Mouse (Mus musculus): ENCODE measurements around the gene Neurod1.

Neurod1 gene

DNA sequence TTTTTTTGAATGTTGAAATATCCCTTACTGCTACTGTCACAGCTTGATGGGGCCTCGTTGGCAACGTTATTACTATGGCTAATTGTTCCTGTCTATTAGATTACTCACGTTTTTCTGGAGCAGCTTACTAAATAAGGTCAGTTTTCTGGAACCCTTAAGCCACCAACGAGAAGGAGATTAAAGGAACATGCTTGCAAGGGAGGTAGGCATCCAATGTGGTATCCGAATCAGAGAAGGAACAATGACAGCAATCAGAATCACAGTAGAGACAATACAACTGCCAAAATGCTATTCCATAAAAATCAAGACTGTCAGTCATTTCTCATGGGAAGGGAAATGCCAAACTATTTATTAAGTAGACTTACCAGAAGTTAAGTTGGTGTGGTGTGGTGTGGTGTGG is 5.1 kb downstream of the Neurod1 start:
- no peak for TF ChIP-seq GATA4 (IDR thresholded peaks at IDR 0.05; ENCODE audit: insufficient replicate concordance, low read length)

DNA sequence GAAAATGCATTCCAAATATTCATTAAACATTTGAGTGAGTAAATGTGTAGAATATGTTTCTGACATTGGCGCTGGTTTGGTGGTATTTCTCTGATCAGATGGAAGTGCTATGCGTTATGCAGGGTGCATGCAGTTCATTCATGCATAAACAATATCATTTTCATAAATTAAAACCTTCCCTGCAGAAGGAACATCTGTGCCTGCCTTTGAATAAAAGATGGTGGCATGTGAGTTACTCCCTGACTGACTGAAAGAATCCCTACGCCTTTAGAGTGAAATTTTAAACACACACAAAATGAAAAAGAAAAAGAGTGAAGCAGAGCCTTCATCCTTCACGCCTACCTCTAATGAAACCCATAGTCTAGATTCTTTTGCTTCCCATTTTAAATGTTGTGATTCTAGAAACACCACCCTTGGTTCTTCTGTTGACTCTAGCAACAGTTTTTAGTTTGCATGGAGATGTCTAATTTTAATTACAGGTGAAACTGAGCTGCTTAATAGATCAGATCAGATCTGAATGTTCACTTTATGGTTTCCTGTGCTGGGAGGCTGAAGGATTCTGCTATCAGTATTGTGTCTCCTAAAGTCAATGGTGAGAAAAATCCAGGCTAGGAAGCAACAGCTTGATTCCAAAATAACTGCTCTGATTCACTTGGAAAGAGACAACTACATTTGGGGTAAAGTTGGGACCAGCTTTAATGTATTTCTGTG is 5.7 kb downstream of the Neurod1 start:
- TF ChIP-seq GATA4 (IDR thresholded peaks at IDR 0.05; ENCODE audit: insufficient replicate concordance, low read length), result no peak

DNA sequence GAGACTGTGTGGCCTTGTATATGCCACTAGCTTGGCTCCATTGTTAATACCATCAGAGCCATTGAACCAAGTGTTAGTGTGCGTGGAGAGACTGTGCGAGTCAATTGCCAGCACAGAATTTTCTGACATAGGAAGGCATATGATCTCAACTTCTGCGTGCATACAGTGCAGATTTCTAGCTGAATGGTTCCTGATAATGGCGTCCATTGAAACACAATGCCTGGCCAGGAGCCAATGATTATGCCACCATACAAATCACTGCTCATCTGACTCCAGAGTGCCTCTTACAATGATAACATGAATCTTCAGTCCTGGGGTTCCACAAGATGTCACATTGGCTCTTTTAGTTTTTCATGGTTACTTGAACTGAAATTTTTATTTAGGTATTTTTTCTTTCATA is 7.2 kb downstream of the Neurod1 start:
- no peak for TF ChIP-seq GATA4 (IDR thresholded peaks at IDR 0.05; ENCODE audit: insufficient replicate concordance, low read length)

DNA sequence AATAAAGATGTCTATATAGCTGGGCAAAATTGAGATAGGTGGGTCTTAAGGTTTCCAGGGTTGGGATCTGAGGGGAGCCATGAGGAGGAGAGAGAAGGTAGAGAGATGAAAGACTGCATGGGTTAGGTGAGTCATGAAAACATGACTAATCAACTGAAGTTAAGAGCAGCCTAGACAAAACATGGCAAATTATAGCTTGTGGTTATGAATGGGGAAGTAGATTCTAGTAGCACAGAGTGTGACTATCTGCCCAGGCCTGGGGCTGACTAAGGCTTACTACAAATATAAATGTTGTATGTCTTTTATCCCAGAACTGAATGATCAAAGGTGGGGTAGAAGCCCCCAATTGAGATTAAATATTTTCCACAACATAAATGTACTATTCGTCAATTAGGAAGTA is 9.4 kb downstream of the Neurod1 start:
- TF ChIP-seq GATA4 (IDR thresholded peaks at IDR 0.05; ENCODE audit: insufficient replicate concordance, low read length), result no peak

DNA sequence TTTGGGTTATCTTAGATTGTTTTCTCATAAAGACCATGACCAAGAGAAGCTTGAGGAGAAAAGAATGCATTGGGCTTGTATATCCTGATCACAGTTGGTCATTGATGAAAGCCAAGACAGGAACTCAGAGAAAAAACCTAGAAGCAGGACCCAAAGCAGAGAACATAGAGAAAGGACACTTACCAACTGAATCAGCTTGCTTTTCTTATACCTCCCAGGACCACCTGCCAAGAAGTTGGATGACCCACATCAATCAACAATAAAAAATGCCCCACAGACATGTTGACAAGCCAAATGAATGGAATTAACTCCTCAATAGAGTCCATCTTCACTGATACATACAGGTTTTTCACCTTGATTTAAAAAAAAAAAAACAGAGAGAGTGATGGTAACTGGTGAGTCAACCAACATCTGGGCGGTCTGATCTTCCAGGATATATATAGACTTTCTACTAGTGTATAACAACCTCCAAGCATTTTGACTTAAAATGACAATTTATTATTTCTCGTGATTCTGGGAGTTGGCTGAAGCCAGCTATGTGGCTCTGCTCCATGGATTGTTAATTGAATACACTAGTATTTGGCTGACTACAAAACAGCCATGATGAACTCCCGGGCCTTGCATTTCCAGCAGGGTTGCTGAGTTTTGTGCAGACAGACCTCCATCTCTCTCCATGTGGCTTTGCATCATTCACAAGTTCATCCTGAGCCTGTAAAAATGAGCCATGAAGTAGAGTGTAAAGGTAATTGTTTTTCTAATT is 12.5 kb downstream of the Neurod1 start:
- no peak for TF ChIP-seq GATA4 (IDR thresholded peaks at IDR 0.05; ENCODE audit: insufficient replicate concordance, low read length)

DNA sequence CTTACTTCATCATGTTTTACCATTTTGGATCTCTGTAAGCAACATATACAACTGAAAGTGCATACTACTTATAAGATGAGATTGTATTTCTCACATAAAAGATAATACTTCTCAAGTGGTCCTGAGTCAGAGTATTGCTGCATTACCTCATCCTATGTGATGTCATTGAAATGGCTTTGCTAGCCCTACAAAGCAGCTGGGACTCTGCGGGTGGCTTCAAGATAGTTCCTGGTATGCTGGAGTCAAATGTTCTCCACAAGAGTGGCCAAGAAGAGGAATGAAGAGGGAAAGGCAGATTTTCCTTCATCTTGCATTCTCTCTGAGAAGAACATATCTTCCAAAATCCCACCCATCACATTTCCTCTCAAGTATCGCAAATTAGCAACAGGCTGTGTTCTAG is 13.2 kb downstream of the Neurod1 start:
- no peak for TF ChIP-seq GATA4 (IDR thresholded peaks at IDR 0.05; ENCODE audit: insufficient replicate concordance, low read length)

DNA sequence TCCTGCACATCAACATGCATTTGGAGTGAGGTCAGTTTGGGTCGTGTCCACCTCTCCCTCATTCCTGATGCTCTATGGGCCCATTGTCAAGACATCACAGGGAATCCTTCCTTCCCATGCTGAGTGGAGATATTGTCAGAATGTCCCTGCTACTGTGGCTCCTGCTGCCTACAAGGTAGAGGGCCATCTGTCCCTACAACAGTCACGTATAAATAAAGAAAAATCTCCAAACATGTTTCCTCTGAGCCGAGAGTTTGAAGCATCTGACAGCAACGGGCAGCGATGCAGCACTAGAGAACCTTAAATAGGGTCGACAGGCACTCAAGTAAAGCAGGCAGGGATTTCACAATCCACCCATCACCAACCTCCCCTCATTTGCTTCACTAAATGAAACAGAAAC is 13.6 kb downstream of the Neurod1 start:
- TF ChIP-seq GATA4 (IDR thresholded peaks at IDR 0.05; ENCODE audit: insufficient replicate concordance, low read length), result no peak

DNA sequence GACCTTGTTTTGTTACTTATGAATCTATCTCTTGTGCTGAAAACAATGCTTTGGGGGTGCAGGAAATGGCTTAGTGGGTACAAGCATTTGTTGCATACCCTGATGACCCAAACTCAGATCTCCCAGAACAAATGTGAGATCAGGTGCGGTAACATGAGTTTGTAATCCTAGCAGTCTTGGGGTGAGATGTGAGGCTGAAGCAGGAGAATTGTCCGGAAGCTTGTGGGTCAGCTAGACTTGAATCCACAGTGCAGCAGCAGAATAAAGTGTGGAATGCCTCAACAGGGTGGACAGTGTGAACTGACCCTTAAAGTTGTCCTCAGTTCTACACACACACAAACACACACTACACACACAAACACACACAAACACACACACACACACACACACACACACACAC is 14.3 kb downstream of the Neurod1 start:
- TF ChIP-seq GATA4 (IDR thresholded peaks at IDR 0.05; ENCODE audit: insufficient replicate concordance, low read length), result no peak

DNA sequence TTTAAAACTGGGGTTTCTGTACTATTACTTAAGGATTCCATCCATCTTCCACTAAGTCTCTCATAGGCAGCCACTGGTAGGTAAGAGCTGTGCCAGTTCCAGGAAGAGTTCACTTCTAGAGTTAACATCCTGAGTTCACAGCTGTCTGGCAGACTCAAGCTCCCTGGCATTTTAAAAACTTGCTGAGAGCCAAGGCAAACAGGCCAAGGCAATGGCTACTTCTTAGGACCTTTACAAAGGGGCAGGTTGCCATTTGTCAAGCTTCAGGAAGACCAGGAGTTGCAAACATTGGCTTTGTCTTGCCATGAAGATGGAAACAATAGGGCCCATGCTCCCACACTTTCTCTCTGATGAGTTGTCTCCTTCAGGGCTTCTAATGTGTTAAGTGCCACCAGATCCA is 26.5 kb downstream of the Neurod1 start:
- TF ChIP-seq GATA4 (IDR thresholded peaks at IDR 0.05; ENCODE audit: insufficient replicate concordance, low read length), result no peak

DNA sequence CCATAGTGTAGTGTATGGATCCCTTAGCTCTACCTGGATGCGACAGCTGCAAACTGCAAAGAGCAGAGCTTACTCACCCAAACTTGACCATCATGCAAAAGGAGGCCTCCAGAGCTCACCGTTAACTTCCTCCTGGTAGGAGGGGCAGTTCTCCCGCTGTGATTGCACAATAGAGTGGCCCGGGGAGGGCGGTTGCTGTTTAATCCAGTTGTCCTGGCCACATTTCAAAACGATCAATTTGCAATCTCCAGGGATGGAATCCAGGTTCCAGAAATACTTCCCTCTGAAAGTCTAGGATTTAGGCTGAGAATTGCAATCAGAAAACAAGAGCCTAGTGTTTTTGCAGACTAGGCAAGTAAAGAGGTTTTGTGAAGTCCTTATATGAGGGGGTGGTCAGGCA is 26.9 kb downstream of the Neurod1 start:
- no peak for TF ChIP-seq GATA4 (IDR thresholded peaks at IDR 0.05; ENCODE audit: insufficient replicate concordance, low read length)

DNA sequence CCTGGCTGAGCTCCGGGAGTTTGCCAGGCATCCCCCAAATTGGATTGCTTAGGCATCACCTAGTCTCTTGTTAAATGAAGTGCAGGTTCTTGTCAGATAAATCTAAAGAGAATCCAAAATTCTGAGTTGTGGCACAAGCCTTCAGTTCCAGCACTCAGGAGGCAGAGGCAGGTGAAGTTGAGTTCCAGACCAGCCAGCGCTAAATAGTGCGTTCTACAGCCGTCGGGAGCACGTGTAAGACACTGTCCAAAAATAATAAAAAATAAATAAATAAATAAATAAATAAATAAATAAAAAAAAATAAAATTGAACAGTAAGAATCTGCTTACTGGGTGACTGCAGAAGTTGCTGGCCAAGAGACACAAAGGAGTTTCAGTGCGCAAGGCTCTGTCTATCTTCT is 27.4 kb downstream of the Neurod1 start:
- TF ChIP-seq GATA4 (IDR thresholded peaks at IDR 0.05; ENCODE audit: insufficient replicate concordance, low read length), result no peak

DNA sequence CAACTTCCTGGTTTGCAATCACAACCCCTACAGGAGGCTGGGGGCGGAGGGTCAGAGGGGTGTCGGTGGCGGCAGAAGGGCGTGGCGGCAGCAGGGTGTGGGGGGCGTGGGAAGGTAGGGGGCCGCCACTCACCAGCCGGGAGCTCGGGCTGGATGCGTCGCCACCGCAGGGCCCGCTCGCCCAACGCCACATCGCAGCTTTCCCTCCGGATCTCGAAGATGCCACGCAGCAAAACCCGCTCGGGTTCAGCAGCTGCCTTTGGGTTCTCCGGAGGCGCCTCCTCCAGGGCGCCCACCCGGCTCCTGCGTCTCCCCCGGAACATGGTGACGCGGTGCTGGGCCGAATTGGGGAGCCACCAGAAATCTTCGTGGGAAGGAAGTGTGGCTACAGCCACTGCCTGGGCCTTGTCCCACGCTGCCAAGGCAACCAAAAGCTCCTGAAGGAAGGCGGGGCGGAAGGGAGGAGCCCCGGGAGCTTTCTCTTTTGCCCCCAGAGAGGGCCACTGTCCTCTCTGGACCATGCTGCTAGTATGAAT is 27.9 kb downstream of the Neurod1 start:
- TF ChIP-seq GATA4 (IDR thresholded peaks at IDR 0.05; ENCODE audit: insufficient replicate concordance, low read length), result no peak

DNA sequence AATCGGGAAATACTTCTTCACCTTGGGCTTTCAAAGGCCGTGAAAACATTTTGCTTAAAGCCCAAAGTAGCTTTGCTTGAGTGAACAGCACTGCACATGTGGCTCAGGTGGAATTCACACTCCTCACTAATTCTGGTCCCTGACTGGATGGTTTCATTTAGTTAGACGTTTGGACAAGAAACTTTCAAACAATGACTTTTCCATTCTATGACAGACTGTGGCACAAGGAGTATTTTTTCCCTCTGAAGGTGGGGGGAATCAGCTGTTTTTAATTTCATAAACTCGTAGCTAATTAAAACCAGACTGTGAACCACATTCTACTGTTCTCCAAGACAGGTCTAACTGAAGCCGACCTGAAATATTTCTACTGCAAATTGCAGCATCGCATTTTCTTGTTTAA is 28.5 kb downstream of the Neurod1 start:
- no peak for TF ChIP-seq GATA4 (IDR thresholded peaks at IDR 0.05; ENCODE audit: insufficient replicate concordance, low read length)

DNA sequence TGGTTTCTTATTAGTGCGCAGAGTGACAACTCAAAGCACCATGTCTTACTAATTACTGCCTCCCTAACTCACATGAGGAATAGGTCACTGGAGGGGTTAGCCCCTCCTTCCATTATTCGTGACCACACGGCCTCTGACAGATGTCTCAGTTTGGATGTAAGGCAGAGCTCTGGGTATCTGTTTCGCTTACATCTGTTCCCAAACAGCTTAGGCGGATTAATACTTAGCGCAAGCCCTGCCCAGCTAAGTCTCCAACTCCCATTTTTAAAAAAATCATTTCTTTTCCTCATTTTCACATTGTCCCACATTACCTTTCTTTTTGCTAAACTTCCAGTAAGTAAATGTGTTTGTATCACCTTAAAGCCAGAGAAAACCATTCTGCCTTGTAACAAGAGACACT is 34.9 kb downstream of the Neurod1 start:
- no peak for TF ChIP-seq GATA4 (IDR thresholded peaks at IDR 0.05; ENCODE audit: insufficient replicate concordance, low read length)

DNA sequence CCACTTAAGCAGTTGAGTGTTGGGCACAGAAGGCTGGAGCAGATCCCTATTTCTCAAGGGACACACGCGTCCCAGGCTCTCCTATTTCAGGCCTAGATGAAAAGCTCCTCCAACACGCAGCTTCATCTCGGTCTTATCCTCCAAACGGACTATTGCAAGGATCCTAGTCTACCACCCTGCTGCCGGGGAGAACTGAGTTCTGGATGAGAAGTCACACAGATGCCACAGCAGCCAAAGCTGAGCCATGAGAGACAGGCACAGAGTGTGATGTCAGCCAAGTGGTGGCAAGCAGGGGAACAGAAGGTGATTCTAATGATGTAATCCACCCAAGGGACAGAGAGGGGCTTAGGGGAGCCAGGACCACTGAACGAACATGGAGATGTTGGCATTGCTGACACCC is 42.0 kb downstream of the Neurod1 start:
- TF ChIP-seq GATA4 (IDR thresholded peaks at IDR 0.05; ENCODE audit: insufficient replicate concordance, low read length), result no peak

DNA sequence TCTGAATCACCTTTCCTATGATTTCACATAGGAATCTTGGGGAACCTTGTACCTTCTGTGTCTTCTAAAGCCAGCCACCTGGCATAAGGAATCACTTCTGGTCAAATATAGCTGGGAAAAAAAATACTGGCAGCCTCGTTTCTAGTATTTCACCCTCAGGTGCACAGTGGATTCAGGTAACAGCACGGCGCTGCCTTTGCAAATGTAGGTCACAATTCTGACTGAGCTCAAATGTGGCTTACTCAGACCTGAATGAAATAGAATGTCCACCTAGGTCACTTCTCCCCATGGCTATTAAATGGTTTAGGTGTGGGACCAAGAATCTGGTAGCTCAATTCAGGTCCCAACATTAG is 45.7 kb downstream of the Neurod1 start:
- TF ChIP-seq GATA4 (IDR thresholded peaks at IDR 0.05; ENCODE audit: insufficient replicate concordance, low read length), result no peak

Data from liver, adult (tissue).